Mouse (Mus musculus): ENCODE measurements around the gene Dab1. TPM values are rescaled to one million over a fixed set of nuclear protein-coding genes. Genes with fewer than 3 reads are reported as not detected.

The Dab1 gene
- polyA plus RNA-seq, 1 experiment, result 0.26 TPM

- 66% methylated on average over 2 of the region's 2 CpGs for WGBS
- Histone ChIP-seq H3K27me3 (ENCODE audit: control insufficient read depth, insufficient read depth, low read length) (no peaks in the 10 kb centered on the region), H3K27ac (ENCODE audit: insufficient read depth, low read length) (no peak overlapping the region), H3K36me3 (ENCODE audit: control insufficient read depth, insufficient read depth, low read length) (no peaks in the 10 kb centered on the region), H3K4me3 (ENCODE audit: extremely low read depth, insufficient read depth, insufficient read length) (no peak overlapping the region), H3K4me1 (ENCODE audit: control insufficient read depth, insufficient read depth, insufficient read length) (no peaks in the 10 kb centered on the region)
- TF ChIP-seq POLR2A (IDR thresholded peaks at IDR 0.05; ENCODE audit: low read depth, low read length) (no peak), CTCF (IDR thresholded peaks at IDR 0.05; ENCODE audit: extremely low read depth, insufficient read depth, insufficient read length, insufficient replicate concordance) (no peak)
- DNase-seq (ENCODE audit: low read depth in 1 of 2, low spot score in 2 of 2), result no peak
Measured at GRCm38 (mm10) chr4:104307781-104308180, 688.6 kb downstream of the Dab1 start.

DNA sequence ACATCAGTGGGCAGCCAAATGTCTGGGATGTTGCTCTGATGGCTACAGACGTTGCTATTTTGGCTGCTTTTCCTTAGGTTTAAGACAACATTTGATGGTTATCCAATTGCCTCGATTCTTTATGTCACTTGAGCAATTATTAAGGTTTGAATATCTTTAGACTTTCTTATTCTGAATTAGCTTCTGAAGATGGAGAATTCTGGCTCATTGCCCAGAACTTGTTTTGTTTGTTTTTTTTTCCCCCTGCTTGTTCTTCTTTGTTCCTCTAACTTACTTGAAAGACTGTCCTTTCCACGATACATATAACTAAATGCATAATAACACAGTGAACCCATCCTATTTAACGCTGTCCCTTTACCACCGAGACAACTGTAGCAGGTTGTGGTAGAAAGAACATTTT, 707.1 kb downstream of the Dab1 start:
- H3K4me3 ChIP-seq (ENCODE audit: extremely low read depth, insufficient read depth, insufficient read length), result no peak overlapping the region
- DNase-seq (ENCODE audit: low read depth in 1 of 2, low spot score in 2 of 2), result no peak
- TF ChIP-seq POLR2A (IDR thresholded peaks at IDR 0.05; ENCODE audit: low read depth, low read length), result no peak
- TF ChIP-seq CTCF (IDR thresholded peaks at IDR 0.05; ENCODE audit: extremely low read depth, insufficient read depth, insufficient read length, insufficient replicate concordance), result no peak
- H3K4me1 ChIP-seq (ENCODE audit: control insufficient read depth, insufficient read depth, insufficient read length), result no peaks in the 10 kb centered on the region
- H3K27me3 ChIP-seq (ENCODE audit: control insufficient read depth, insufficient read depth, low read length), result no peaks in the 10 kb centered on the region
- 77% methylated on average over 5 of the region's 5 CpGs for WGBS
- H3K36me3 ChIP-seq (ENCODE audit: control insufficient read depth, insufficient read depth, low read length), result no peaks in the 10 kb centered on the region
- no peak overlapping the region for H3K27ac ChIP-seq (ENCODE audit: insufficient read depth, low read length)

- Histone ChIP-seq H3K36me3 (ENCODE audit: control insufficient read depth, insufficient read depth, low read length) (no peaks in the 10 kb centered on the region), H3K4me1 (ENCODE audit: control insufficient read depth, insufficient read depth, insufficient read length) (no peaks in the 10 kb centered on the region), H3K27ac (ENCODE audit: insufficient read depth, low read length) (no peak overlapping the region), H3K27me3 (ENCODE audit: control insufficient read depth, insufficient read depth, low read length) (no peaks in the 10 kb centered on the region), H3K4me3 (ENCODE audit: extremely low read depth, insufficient read depth, insufficient read length) (no peak overlapping the region)
- TF ChIP-seq CTCF (IDR thresholded peaks at IDR 0.05; ENCODE audit: extremely low read depth, insufficient read depth, insufficient read length, insufficient replicate concordance), result no peak
- no peak for TF ChIP-seq POLR2A (IDR thresholded peaks at IDR 0.05; ENCODE audit: low read depth, low read length)
- DNase-seq (ENCODE audit: low read depth in 1 of 2, low spot score in 2 of 2), result no peak
- WGBS, result 60% methylated on average over 6 of the region's 6 CpGs
Measured at GRCm38 (mm10) chr4:104331896-104332295, 712.7 kb downstream of the Dab1 start.

DNA sequence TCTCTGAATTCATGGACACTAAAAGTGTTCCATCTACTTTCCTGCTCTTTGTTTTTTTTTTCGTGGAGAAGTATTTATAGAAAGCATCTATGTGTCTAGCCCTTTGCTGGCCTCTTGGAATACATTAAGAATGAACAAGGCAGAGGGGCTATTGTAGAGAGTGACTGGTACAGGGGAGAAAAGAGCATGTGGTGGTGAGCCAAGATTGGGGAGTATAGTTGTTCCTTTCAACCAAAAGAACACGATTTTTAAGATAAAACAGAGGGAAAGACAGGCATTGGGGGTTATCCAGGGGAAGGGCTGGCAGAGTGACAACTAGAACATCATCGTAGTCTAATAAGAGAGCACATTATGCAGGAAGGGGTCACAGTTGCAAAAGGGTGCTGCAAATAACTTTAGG, 713.2 kb downstream of the Dab1 start:
- Histone ChIP-seq H3K27me3 (ENCODE audit: control insufficient read depth, insufficient read depth, low read length) (no peaks in the 10 kb centered on the region), H3K4me1 (ENCODE audit: control insufficient read depth, insufficient read depth, insufficient read length) (no peaks in the 10 kb centered on the region), H3K4me3 (ENCODE audit: extremely low read depth, insufficient read depth, insufficient read length) (no peak overlapping the region), H3K36me3 (ENCODE audit: control insufficient read depth, insufficient read depth, low read length) (no peaks in the 10 kb centered on the region), H3K27ac (ENCODE audit: insufficient read depth, low read length) (no peak overlapping the region)
- WGBS, result 62% methylated on average over 3 of the region's 3 CpGs
- TF ChIP-seq CTCF (IDR thresholded peaks at IDR 0.05; ENCODE audit: extremely low read depth, insufficient read depth, insufficient read length, insufficient replicate concordance) (no peak), POLR2A (IDR thresholded peaks at IDR 0.05; ENCODE audit: low read depth, low read length) (no peak)
- no peak for DNase-seq (ENCODE audit: low read depth in 1 of 2, low spot score in 2 of 2)

DNA sequence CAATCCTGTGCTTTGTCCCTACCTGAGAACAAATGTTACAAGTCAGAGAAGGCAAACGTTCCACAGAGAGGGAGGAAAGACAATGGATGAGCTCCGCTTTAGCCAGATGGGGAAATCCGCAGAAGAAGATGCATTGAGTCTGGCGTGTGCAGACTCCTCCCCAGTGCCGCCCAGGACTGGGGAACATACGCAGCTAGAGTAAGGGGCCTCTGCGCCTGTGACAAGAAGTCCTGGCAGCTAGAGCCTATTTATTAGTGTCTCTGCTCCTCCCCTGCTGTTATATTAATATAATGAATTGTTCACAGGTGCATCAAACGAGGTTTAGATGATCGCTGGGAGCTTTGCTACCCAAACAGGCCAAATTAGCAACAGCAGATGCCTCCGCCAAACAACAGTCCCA, 718.1 kb downstream of the Dab1 start:
- Histone ChIP-seq H3K27ac (ENCODE audit: insufficient read depth, low read length) (no peak overlapping the region), H3K36me3 (ENCODE audit: control insufficient read depth, insufficient read depth, low read length) (no peaks in the 10 kb centered on the region), H3K27me3 (ENCODE audit: control insufficient read depth, insufficient read depth, low read length) (no peaks in the 10 kb centered on the region), H3K4me3 (ENCODE audit: extremely low read depth, insufficient read depth, insufficient read length) (no peak overlapping the region), H3K4me1 (ENCODE audit: control insufficient read depth, insufficient read depth, insufficient read length) (no peaks in the 10 kb centered on the region)
- no peak for DNase-seq (ENCODE audit: low read depth in 1 of 2, low spot score in 2 of 2)
- TF ChIP-seq CTCF (IDR thresholded peaks at IDR 0.05; ENCODE audit: extremely low read depth, insufficient read depth, insufficient read length, insufficient replicate concordance) (no peak), POLR2A (IDR thresholded peaks at IDR 0.05; ENCODE audit: low read depth, low read length) (no peak)
- 83% methylated on average over 10 of the region's 10 CpGs for WGBS

- no peak for DNase-seq (ENCODE audit: low read depth in 1 of 2, low spot score in 2 of 2)
- 84% methylated on average over 2 of the region's 2 CpGs for WGBS
- H3K36me3 ChIP-seq (ENCODE audit: control insufficient read depth, insufficient read depth, low read length), result no peaks in the 10 kb centered on the region
Measured at GRCm38 (mm10) chr4:104338382-104338781, 719.2 kb downstream of the Dab1 start.

GRCm38 (mm10) chr4:104361345-104361744, 742.2 kb downstream of the Dab1 start:
- no peak for TF ChIP-seq POLR2A (IDR thresholded peaks at IDR 0.05; ENCODE audit: low read depth, low read length)
- TF ChIP-seq CTCF (IDR thresholded peaks at IDR 0.05; ENCODE audit: extremely low read depth, insufficient read depth, insufficient read length, insufficient replicate concordance), result no peak
- DNase-seq (ENCODE audit: low read depth in 1 of 2, low spot score in 2 of 2), result no peak
- H3K36me3 ChIP-seq (ENCODE audit: control insufficient read depth, insufficient read depth, low read length), result no peaks in the 10 kb centered on the region
- H3K27ac ChIP-seq (ENCODE audit: insufficient read depth, low read length), result no peak overlapping the region
- 74% methylated on average over 1 of the region's 1 CpGs for WGBS
- H3K27me3 ChIP-seq (ENCODE audit: control insufficient read depth, insufficient read depth, low read length), result no peaks in the 10 kb centered on the region
- no peaks in the 10 kb centered on the region for H3K4me1 ChIP-seq (ENCODE audit: control insufficient read depth, insufficient read depth, insufficient read length)
- no peak overlapping the region for H3K4me3 ChIP-seq (ENCODE audit: extremely low read depth, insufficient read depth, insufficient read length)

More at GRCm38 (mm10) chr4:104338382-104338781, 719.2 kb downstream of the Dab1 start:
- H3K27me3 ChIP-seq (ENCODE audit: control insufficient read depth, insufficient read depth, low read length), result no peaks in the 10 kb centered on the region
- H3K4me1 ChIP-seq (ENCODE audit: control insufficient read depth, insufficient read depth, insufficient read length), result no peaks in the 10 kb centered on the region
- no peak overlapping the region for H3K4me3 ChIP-seq (ENCODE audit: extremely low read depth, insufficient read depth, insufficient read length)
- no peak for TF ChIP-seq CTCF (IDR thresholded peaks at IDR 0.05; ENCODE audit: extremely low read depth, insufficient read depth, insufficient read length, insufficient replicate concordance)
- H3K27ac ChIP-seq (ENCODE audit: insufficient read depth, low read length), result no peak overlapping the region

Data from spleen, adult 2 months (tissue).